13 mouse cellular contexts compared by ENCODE assay signal in genomic region chr6:22037441-22038050, GRCm38 (mm10). TPM values are rescaled to one million over a fixed set of nuclear protein-coding genes. Genes with fewer than 3 reads are reported as not detected.
A peak's percentile ranks its signal among the peaks of the same experiment; 100 is the strongest.
DNase-seq lines count a peak whose midpoint lies in the region; ATAC-seq lines count a peak whose summit lies in the region.
"Had no signal": no experiment of that assay in that cellular context is flagged by ENCODE, and none has a peak within 500 bp of the region (broad histone marks: within the 10 kb centered on the region; RNA-seq: fewer than 3 reads in every experiment).

No protein-coding gene starts in this region.

- H3K27ac ChIP-seq in intestine, embryonic 14.5 days (ENCODE audit: low read depth): no peak overlapping the region
- H3K27ac ChIP-seq in intestine, embryonic 16.5 days (ENCODE audit: low read length): no peak overlapping the region
- no peak overlapping the region for H3K27ac ChIP-seq in midbrain, embryonic 14.5 days (replicated peaks; ENCODE audit: low read depth, low read length)

- no peak for ATAC-seq in intestine, embryonic 14.5 days (replicated peaks; ENCODE audit: low FRiP score, low TSS enrichment, low read depth)
- ATAC-seq in intestine, embryonic 16.5 days: no peak
- ATAC-seq in midbrain, embryonic 14.5 days (ENCODE audit: low FRiP score, low TSS enrichment): peak; percentile 46; the same call in 1 of the 2 replicates

- H3K4me3 ChIP-seq in intestine, embryonic 14.5 days (ENCODE audit: low read depth, low read length): no peak overlapping the region
- H3K4me3 ChIP-seq in intestine, embryonic 16.5 days (ENCODE audit: low read length): no peak overlapping the region
- no peak overlapping the region for H3K4me3 ChIP-seq in midbrain, embryonic 14.5 days (replicated peaks; ENCODE audit: low read depth, low read length)

- no peak overlapping the region for H3K9ac ChIP-seq in intestine, embryonic 14.5 days (ENCODE audit: low read length)
- H3K9ac ChIP-seq in intestine, embryonic 16.5 days (ENCODE audit: low read depth, low read length): no peak overlapping the region
- no peak overlapping the region for H3K9ac ChIP-seq in midbrain, embryonic 14.5 days (replicated peaks; ENCODE audit: low read length)

- peak; percentile 47 for DNase-seq in adrenal gland, adult 8-10 months
- DNase-seq in adrenal gland, postnatal 25 days: no peak
- DNase-seq in intestine, embryonic 14.5 days (ENCODE audit: low spot score): peak; percentile 47
- peak; percentile 11 for DNase-seq in 416B (ENCODE audit: low read depth)
- peak; percentile 45 for DNase-seq in midbrain, embryonic 14.5 days
- no peak for DNase-seq in embryo, embryonic 9.5 days (ENCODE audit: extremely low spot score)
- DNase-seq in urinary bladder, postnatal 36 days (ENCODE audit: low spot score in 2 of 2): no peak
- DNase-seq: B cell, adult 2 months; cerebellum, postnatal 25 days; kidney, adult 9 months; lung, postnatal 10 days had no signal

- H3K27me3 ChIP-seq in intestine, embryonic 14.5 days (replicated peaks; ENCODE audit: control insufficient read depth, insufficient read depth, low read length): no peaks in the 10 kb centered on the region
- H3K27me3 ChIP-seq in intestine, embryonic 16.5 days (replicated peaks; ENCODE audit: control insufficient read depth, insufficient read depth, low read length): no peaks in the 10 kb centered on the region
- H3K27me3 ChIP-seq in midbrain, embryonic 14.5 days (ENCODE audit: control insufficient read depth, insufficient read depth, low read length): no peaks in the 10 kb centered on the region

- no peak overlapping the region for H3K4me2 ChIP-seq in intestine, embryonic 14.5 days (ENCODE audit: low read length)
- H3K4me2 ChIP-seq in intestine, embryonic 16.5 days (ENCODE audit: low read depth, low read length): no peak overlapping the region
- H3K4me2 ChIP-seq in midbrain, embryonic 14.5 days (ENCODE audit: low read length): no peak overlapping the region

- no peaks in the 10 kb centered on the region for H3K36me3 ChIP-seq in intestine, embryonic 14.5 days (ENCODE audit: control insufficient read depth, insufficient read depth, low read length)
- no peaks in the 10 kb centered on the region for H3K36me3 ChIP-seq in intestine, embryonic 16.5 days (ENCODE audit: control insufficient read depth, insufficient read depth, low read length)
- H3K36me3 ChIP-seq in midbrain, embryonic 14.5 days (ENCODE audit: control insufficient read depth, insufficient read depth, low read length): no peaks in the 10 kb centered on the region
- H3K36me3 ChIP-seq: G1E had no signal

- no peaks in the 10 kb centered on the region for H3K9me3 ChIP-seq in intestine, embryonic 14.5 days (ENCODE audit: control insufficient read depth, low read length)
- H3K9me3 ChIP-seq in intestine, embryonic 16.5 days (ENCODE audit: control insufficient read depth, low read length): no peaks in the 10 kb centered on the region
- H3K9me3 ChIP-seq in midbrain, embryonic 14.5 days (ENCODE audit: control insufficient read depth, low read length): no peaks in the 10 kb centered on the region
- H3K9me3 ChIP-seq: G1E had no signal

- 66% methylated on average over 4 of the region's 4 CpGs for WGBS in intestine, embryonic 14.5 days
- 61% methylated on average over 4 of the region's 4 CpGs for WGBS in intestine, embryonic 16.5 days
- 53% methylated on average over 4 of the region's 4 CpGs for WGBS in midbrain, embryonic 14.5 days

- no peaks in the 10 kb centered on the region for H3K4me1 ChIP-seq in intestine, embryonic 14.5 days (replicated peaks; ENCODE audit: control insufficient read depth, insufficient read depth, low read length)
- H3K4me1 ChIP-seq in intestine, embryonic 16.5 days (ENCODE audit: control insufficient read depth, insufficient read depth, low read length): no peaks in the 10 kb centered on the region
- peaks cover 7% of the 10 kb centered on the region; the same call in 1 of the 2 replicates for H3K4me1 ChIP-seq in midbrain, embryonic 14.5 days (ENCODE audit: control insufficient read depth, insufficient read depth, low read length)

RNA-seq across cellular contexts. Expression of gene Cped1, which starts 51.8 kb away (rescaled TPM):
- total RNA-seq in adrenal gland, adult 8-10 months (2022): 10 to 100 TPM; 49.0 to 62.4 (median 51.9) TPM
- total RNA-seq in adrenal gland, postnatal 25 days (2021): 30.4 and 39.5 TPM in 2 replicates
- polyA plus RNA-seq in intestine, embryonic 14.5 days (2014; fragmentation: Nextera tagmentation; extraction: Ambion mirVana): 35.5 and 38.5 TPM in 2 replicates
- 16.8 and 17.6 TPM in 2 replicates for polyA plus RNA-seq in intestine, embryonic 16.5 days (2015; fragmentation: Nextera tagmentation; extraction: Ambion mirVana)
- polyA plus RNA-seq in midbrain, embryonic 14.5 days (2014; fragmentation: Nextera tagmentation; extraction: Ambion mirVana): 0.46 and 4.9 TPM in 2 replicates
- polyA plus RNA-seq: G1E had no signal

Comparison
In these comparisons a context has a peak if more than half of its experiments do, and no peak if none do; other contexts are left out.
1. DNase-seq: peak in adrenal gland, adult 8-10 months (single experiment), intestine, embryonic 14.5 days (single experiment), 416B (single experiment) and midbrain, embryonic 14.5 days (single experiment); none in adrenal gland, postnatal 25 days (single experiment), embryo, embryonic 9.5 days (single experiment) and urinary bladder, postnatal 36 days (0 of 2).